Mouse (Mus musculus): Measurements from ENCODE around the gene Tdrd1.

Gene Tdrd1

GRCm38 (mm10) chr19:56828305-56828704, 2.3 kb downstream of the Tdrd1 start:
- DNase-seq (ENCODE audit: extremely low spot score, low read depth, low spot score), result no peak

DNA sequence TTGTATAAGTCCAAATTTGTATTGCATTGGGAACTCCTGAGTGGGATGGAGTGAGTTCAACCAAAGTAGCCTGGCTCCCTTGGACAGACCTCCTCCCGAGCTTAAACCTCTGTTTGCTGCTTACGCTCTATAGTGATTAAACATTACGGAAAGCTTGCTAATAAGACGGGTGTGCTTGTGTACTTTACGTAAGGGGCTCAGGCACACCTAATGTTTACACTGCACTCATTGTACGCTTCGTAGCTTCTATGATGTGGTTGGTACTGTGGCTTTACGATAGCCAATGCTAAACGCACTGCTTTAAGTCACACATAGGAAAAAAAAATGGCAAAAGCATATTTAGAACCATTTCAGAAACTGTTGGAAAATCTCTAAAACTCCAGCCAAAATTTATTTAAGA, 3.3 kb downstream of the Tdrd1 start:
- no peak for DNase-seq (ENCODE audit: extremely low spot score, low read depth, low spot score)

DNA sequence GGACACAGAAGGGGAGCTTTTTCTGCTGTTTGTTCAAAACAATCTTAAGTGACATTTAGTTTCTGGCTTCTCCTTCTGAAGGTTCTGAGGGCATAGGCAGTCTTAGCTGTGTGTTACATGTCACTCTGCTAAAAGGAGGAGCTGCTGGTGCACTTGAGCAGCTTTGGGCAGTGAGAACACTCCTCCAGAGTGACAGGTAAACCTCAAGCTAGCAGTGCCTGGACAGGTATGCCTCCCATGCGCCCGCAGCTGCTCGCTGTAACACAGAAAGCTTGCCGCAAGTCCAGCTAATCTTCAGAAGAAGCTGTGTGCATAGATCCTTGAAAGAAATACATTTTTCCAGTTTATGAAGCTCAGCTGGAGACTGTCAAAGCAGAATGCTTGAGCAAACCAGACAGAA, 4.2 kb downstream of the Tdrd1 start:
- DNase-seq (ENCODE audit: extremely low spot score, low read depth, low spot score), result no peak

DNA sequence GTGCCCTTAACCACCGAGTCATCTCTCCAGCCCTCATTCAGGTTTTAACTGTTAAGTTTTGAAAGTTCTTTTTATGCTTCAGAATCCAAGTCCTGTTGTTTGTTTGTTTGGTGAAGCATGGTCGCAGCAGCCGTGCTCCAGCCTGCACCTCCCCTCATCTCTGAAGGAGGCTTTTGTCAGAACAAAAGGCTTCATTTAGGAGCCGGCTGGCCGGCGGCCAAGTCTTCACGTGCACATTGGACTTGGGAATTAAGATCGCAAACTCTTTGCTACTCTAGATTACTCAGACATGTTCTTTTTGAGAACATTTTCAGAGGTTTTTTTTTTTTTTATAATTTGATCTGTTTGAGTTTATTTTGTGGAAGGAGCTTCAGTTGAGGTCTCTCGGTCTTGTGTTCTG, 9.3 kb downstream of the Tdrd1 start:
- no peak for DNase-seq (ENCODE audit: extremely low spot score, low read depth, low spot score)

DNA sequence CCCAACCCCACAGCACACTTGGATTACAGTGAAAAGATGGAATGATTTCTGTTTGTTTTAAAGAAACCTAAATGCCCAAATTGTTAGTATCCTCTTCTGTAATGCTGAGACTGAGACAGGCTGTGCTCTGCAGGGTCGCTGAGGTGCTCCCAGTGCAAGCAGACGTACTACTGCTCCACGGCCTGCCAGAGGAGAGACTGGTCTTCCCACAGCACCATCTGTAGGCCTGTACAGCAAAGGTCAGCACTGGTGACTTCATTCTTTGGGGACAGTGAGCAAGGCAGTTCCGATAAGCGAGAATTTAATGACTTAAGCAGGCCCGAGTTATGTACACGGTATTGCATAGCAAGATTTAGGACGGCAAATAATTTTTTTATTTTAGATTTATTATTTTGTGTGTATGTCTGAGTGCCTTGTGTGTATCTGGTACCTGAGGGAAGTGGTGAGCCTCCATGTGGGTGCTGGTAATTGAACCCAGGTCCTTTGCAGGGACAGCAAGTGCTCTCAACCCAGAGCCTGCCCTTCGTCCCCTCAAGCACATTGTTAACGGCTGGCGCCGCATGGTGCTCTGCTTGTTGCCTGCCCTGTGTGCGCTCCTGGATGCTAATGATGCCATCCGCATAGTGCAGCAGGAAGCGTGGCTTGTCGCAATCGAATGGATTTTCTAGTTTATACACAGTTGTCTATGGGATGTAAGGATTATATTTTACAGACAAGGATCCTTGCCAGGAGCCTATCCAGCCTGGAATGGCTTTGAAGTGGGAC, 13.1 kb downstream of the Tdrd1 start:
- no peak for DNase-seq (ENCODE audit: extremely low spot score, low read depth, low spot score)

DNA sequence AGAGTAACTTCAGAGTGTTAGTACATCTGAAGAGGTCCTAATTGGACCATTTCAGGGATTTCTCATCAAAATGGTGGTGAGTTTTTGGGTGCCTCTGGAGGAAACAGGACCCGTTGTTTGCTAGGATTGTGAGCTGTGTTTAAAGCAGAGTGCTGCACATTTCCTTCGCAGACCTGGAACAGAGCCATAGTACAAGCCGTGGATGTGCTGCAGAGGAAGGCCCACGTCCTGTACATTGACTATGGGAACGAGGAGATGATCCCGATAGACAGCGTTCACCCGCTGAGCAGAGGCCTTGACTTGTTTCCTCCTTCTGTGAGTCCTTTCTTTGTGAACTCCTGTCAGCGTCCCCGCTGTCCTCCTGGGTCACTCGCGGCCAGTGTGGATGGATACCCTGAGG, 17.0 kb downstream of the Tdrd1 start:
- DNase-seq (ENCODE audit: extremely low spot score, low read depth, low spot score), result no peak

DNA sequence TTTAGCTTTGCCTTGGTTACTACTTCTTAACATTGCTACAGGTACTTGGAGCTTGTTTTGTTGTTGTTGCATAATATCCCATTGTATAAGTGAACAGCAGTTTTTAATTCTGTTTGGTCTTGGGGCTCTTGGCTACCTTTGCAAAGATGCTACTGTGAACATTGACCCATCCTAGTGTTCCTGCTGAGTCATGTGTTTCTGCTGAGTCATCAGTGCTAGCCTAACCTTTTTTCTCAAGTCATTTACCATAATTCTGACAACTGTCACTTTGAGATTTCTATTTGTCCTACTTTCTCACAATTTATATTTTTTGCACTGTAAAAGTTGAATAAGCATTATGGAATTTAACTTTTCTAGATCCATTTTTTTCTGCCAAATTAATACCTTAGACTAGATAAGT, 26.6 kb downstream of the Tdrd1 start:
- no peak for DNase-seq (ENCODE audit: extremely low spot score, low read depth, low spot score)

- no peak for DNase-seq (ENCODE audit: extremely low spot score, low read depth, low spot score)
Observed at GRCm38 (mm10) chr19:56856455-56856854, 30.4 kb downstream of the Tdrd1 start.

- DNase-seq (ENCODE audit: extremely low spot score, low read depth, low spot score), result no peak
Observed at GRCm38 (mm10) chr19:56867701-56868100, 41.7 kb downstream of the Tdrd1 start.

- DNase-seq (ENCODE audit: extremely low spot score, low read depth, low spot score), result no peak
Observed at GRCm38 (mm10) chr19:56873816-56874600, 48.0 kb downstream of the Tdrd1 start, which contains the start of gene Vwa2. Vwa2 (plus strand) TSS chr19:56874249.

DNA sequence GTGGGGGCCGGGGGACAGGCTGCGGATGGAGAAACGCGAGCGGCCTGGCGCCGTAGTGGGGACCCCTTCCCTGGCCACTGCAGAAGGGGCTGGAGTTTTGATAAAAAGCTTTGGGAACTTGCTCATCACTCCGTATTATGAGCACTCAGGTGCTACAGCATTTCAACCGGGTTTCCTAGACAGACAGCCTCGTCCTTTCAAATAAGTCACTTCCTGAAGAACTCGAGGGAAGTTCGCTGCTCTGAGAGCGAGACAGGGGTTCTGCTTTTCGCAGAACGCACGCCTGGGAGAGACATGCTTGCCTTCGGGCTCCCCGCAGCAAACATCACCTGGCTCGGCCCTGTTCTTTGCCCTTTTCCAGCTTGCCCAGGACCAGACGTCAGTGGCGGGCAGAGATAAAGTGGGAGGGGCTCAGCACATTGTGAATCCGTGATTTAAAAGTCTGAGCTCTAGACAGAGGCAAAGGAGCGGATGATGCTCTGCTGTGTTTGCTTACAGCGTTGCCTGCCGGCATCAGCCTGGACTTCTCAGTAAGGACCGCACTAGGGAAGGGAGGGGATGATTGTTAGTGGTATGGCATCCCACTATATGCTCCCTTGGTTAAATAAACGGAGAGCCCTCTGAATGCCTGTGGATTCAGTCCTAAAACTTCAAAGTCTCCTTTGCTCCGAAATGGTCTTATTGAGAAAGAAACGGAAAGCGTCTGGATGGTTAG, 48.7 kb downstream of the Tdrd1 start:
- DNase-seq (ENCODE audit: extremely low spot score, low read depth, low spot score), result no peak

- no peak for DNase-seq (ENCODE audit: extremely low spot score, low read depth, low spot score)
Observed at GRCm38 (mm10) chr19:56877364-56877763, 51.4 kb downstream of the Tdrd1 start.

DNA sequence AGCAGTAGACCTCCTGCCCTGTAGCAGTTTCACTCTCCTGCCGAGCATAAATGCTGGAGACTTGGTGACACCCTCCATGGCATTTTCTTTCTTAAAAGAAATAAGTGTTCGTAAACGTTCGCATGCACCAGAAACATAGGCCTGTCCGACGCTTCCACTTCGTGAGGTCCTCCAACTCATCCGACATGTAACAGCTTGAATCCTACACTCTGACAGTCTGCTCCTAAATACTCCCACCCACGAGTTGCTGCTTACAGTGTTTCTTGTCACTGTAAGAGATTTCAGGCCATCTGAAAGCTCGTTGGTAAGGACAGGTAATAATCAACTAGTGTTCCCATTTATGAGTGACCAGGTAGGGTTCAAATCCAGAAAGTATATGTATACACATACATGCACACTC, 61.9 kb downstream of the Tdrd1 start:
- no peak for DNase-seq (ENCODE audit: extremely low spot score, low read depth, low spot score)

DNA sequence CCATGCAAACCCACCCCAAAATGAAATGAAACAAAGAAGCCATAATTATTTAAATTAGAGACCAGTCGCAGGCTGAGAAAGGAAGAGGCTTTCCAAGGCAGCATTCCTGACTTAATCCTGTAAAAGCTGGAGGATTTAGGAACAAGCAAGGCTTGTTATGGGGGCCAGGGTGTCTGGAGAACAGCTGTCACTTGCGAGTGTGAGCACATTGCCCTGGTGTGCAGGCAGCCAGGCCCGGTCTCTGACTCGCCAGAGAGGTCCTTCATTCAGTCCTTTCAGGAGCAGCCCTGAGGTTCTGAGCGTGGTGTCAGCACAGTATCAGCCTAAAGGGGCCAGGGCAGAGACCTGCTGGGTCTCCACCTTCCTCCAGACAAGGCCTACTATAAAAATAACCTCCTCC, 62.6 kb downstream of the Tdrd1 start:
- no peak for DNase-seq (ENCODE audit: extremely low spot score, low read depth, low spot score)

GRCm38 (mm10) chr19:56891438-56891837, 65.4 kb downstream of the Tdrd1 start:
- DNase-seq (ENCODE audit: extremely low spot score, low read depth, low spot score), result no peak

GRCm38 (mm10) chr19:56892586-56892985, 66.6 kb downstream of the Tdrd1 start:
- no peak for DNase-seq (ENCODE audit: extremely low spot score, low read depth, low spot score)

DNA sequence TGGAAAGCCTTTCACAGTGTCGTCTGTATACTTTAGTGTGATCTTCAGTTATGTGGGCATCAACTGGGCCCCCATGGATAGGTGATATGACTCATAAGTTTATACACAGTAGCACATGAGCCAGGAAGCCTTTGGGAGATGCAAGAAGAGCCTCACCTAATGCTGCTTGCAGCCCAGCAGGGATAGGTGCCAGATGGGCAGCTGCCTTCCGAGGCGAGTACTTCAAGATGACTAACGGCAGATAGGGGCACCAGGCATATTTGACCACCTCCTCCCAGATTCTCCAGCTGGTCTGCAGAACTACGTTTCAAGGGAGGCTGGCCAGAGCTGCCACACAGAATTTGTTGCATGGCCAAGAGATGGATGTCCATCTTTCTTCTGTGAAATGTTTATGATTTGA, 67.3 kb downstream of the Tdrd1 start:
- DNase-seq (ENCODE audit: extremely low spot score, low read depth, low spot score), result no peak

- DNase-seq (ENCODE audit: extremely low spot score, low read depth, low spot score), result no peak
Observed at GRCm38 (mm10) chr19:56897654-56898053, 71.6 kb downstream of the Tdrd1 start.

- no peak for DNase-seq (ENCODE audit: extremely low spot score, low read depth, low spot score)
Observed at GRCm38 (mm10) chr19:56904095-56904494, 78.1 kb downstream of the Tdrd1 start.

- no peak for DNase-seq (ENCODE audit: extremely low spot score, low read depth, low spot score)
Observed at GRCm38 (mm10) chr19:56905395-56905794, 79.4 kb downstream of the Tdrd1 start.

DNA sequence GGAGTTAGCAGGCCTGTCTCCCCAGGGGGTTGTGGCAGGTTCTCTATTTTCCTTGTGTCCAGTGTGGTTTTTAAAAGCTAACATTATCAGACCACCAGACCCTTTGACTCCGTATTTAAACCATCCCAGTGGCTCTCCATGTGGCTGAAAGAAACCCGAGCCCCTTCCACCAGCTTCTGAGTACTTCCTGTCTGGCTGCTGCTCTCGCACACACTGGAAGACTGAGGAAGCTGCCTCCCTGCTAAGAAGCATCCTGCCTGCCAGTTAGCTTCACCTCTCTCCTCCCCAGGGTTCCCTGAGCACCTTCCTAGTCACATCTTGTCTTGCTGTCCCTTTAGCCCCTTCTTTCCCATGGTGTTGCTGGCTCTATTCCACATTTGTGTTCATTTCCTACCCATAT, 81.8 kb downstream of the Tdrd1 start:
- no peak for DNase-seq (ENCODE audit: extremely low spot score, low read depth, low spot score)

Measured in hindlimb bud, embryonic 11.5 days (tissue).